Mouse (Mus musculus) heart, adult 8-10 months (tissue): Measurements from ENCODE around the gene Sprn. TPM values are rescaled to one million over a fixed set of nuclear protein-coding genes. Genes with fewer than 3 reads are reported as not detected.

ENCODE experiments used
- DNase-seq: peaks from one replicate; pipeline ENCODE4 v3.0.0; 2022; ENCODE audit warnings: low spot score
- total RNA-seq, 4 experiments: library from RNA; stranded (reverse); gene quantifications; 2 replicates each; pipeline ENCODE4 v1.2.4; 2022

The Sprn gene
- total RNA-seq, 4 experiments from 2014 or later, result 0.23 to 1.2 (median 0.64) TPM

- DNase-seq, result no peak
Measured at GRCm38 (mm10) chr7:140101498-140101897, 53.2 kb downstream of the Sprn start.

Other genes with a start within 250 kb of the Sprn start
- not detected for gene Utf1, start 211.1 kb downstream of the Sprn start, total RNA-seq
- not detected for gene 6430531B16Rik, start 176.1 kb downstream of the Sprn start, total RNA-seq
- 1 to 10 TPM in 2 of 4 experiments, under 1 TPM in 2; 0.25 to 1.8 (median 0.95) TPM for gene Adam8, start 162.3 kb downstream of the Sprn start, total RNA-seq
- 10 to 100 TPM in 2 of 4 experiments, 1 to 10 TPM in 2; 7.7 to 11.8 (median 10.7) TPM for gene Zfp511, start 118.5 kb downstream of the Sprn start, total RNA-seq
- gene Tubgcp2, start 118.2 kb downstream of the Sprn start, total RNA-seq, result 10 to 100 TPM; 32.6 to 37.0 (median 34.9) TPM
- gene Msx3, start 105.8 kb downstream of the Sprn start, total RNA-seq, result not detected
- gene Caly, start 72.3 kb downstream of the Sprn start, total RNA-seq, result under 1 TPM in 3 of 4 experiments, not detected in 1; 0.25 to 0.50 (median 0.30) TPM
- not detected for gene Prap1, start 61.5 kb downstream of the Sprn start, total RNA-seq
- 10 to 100 TPM; 65.8 to 83.2 (median 76.9) TPM for gene Fuom, start 52.4 kb downstream of the Sprn start, total RNA-seq
- 1 to 10 TPM; 2.2 to 4.0 (median 2.6) TPM for gene Paox, start 39.1 kb downstream of the Sprn start, total RNA-seq
- gene Echs1, start 38.4 kb downstream of the Sprn start, total RNA-seq, result 100 to 1,000 TPM; 476 to 541 (median 510) TPM
- gene Mtg1, start 17.3 kb downstream of the Sprn start, total RNA-seq, result 10 to 100 TPM; 24.2 to 32.4 (median 29.3) TPM
- gene Olfr522, start 9.9 kb upstream of the Sprn start, total RNA-seq, result not detected
- not detected for gene Olfr523, start 18.3 kb upstream of the Sprn start, total RNA-seq
- not detected for gene Olfr524, start 51.1 kb upstream of the Sprn start, total RNA-seq
- not detected for gene Cd163l1, start 63.4 kb upstream of the Sprn start, total RNA-seq
- gene 5830411N06Rik, start 92.4 kb upstream of the Sprn start, total RNA-seq, result not detected
- not detected for gene Olfr525, start 166.0 kb upstream of the Sprn start, total RNA-seq
- gene Olfr527, start 179.1 kb upstream of the Sprn start, total RNA-seq, result not detected
- not detected for gene Olfr60, start 206.8 kb upstream of the Sprn start, total RNA-seq
- not detected for gene Olfr530, start 221.5 kb upstream of the Sprn start, total RNA-seq
- gene Olfr531, start 248.0 kb upstream of the Sprn start, total RNA-seq, result not detected